In the genomic region with DNA sequence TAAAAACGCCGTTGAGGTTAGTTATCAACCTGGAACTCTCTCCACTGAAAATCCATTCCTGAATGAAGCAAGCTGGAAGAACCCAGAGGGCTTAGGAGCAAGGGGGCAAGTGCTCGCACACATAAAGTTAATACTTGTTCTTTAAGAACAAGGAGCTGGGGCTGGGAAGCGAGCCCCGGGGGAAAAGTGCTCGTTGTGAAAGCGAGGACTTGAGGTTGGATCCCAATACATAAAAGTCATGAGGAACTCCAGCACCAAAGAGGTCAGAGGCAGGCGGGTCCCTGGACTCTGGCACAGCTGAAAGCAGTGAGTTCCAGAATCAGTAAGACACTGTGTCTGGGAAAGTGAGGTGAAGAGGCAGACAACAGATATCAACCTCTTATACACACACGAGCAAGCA, we compare ENCODE assay signal across 19 mouse cellular contexts. TPM values are rescaled to one million over a fixed set of nuclear protein-coding genes. Genes with fewer than 3 reads are reported as not detected.
DNase-seq lines count a peak whose midpoint lies in the region; TF ChIP-seq lines count a peak whose summit lies in the region.
"Had no signal": no experiment of that assay in that cellular context is flagged by ENCODE, and none has a peak within 500 bp of the region (broad histone marks: within the 10 kb centered on the region; RNA-seq: fewer than 3 reads in every experiment).

No protein-coding gene starts in this region.

- intact Hi-C loops in gastrocnemius, adult 2 months (cut with DNase I), result no loop called here

- no peak overlapping the region for H3K4me3 ChIP-seq in gastrocnemius, adult 2 months
- H3K4me3 ChIP-seq: embryonic facial prominence, embryonic 10.5 days; forebrain, embryonic 10.5 days; heart, embryonic 10.5 days; hindbrain, embryonic 13.5 days had no signal

- peak overlapping the region; percentile 99 for H3K27ac ChIP-seq in gastrocnemius, adult 2 months
- H3K27ac ChIP-seq: embryonic facial prominence, embryonic 10.5 days; forebrain, embryonic 10.5 days; heart, embryonic 10.5 days; hindbrain, embryonic 13.5 days; hindbrain, postnatal 0 days had no signal

- TF ChIP-seq CTCF in gastrocnemius, adult 2 months (IDR thresholded peaks at IDR 0.05), result no peak

- DNase-seq in gastrocnemius, adult 2 months, result peak; percentile 60
- no peak for DNase-seq in gastrocnemius, postnatal 4 days (ENCODE audit: low spot score in 2 of 2)
- peak; percentile 67 for DNase-seq in adipocyte (ENCODE audit: low spot score)
- DNase-seq in adrenal gland, postnatal 14 days, result peak; percentile 61
- peak; percentile 58 for DNase-seq in fat pad, adult 2 months (ENCODE audit: extremely low read depth, low read depth, low spot score)
- DNase-seq in lung, postnatal 36 days, result no peak
- no peak for DNase-seq in layer of hippocampus, adult 18-20 months (ENCODE audit: low spot score in 2 of 2)
- DNase-seq: cerebellum, adult 2 months; cerebellum, postnatal 10 days; gastrocnemius, postnatal 10 days; heart, adult 18-20 months; heart, postnatal 10 days; heart, postnatal 4 days; kidney, adult 18-20 months had no signal

RNA-seq across cellular contexts. Expression of a gene that starts 4.9 kb away (rescaled TPM):
- 100 to 1,000 TPM; 378 to 400 TPM for total RNA-seq in gastrocnemius, adult 2 months (2021)
- total RNA-seq in gastrocnemius, postnatal 4 days (2021), result 100 to 1,000 TPM; 265 to 276 TPM
- total RNA-seq in adrenal gland, postnatal 14 days (2021), result 348 and 368 TPM in 2 replicates
- total RNA-seq in layer of hippocampus, adult 18-20 months (2021), result 100 to 1,000 TPM; 275 to 276 TPM

RNA-seq across cellular contexts. Expression of a gene that starts 46.3 kb away (rescaled TPM):
- total RNA-seq in gastrocnemius, adult 2 months (2021), result 10 to 100 TPM in 1 of 2 experiments, 1 to 10 TPM in 1; 9.7 to 20.6 TPM
- 10 to 100 TPM in 1 of 2 experiments, 1 to 10 TPM in 1; 8.2 to 10.6 TPM for total RNA-seq in gastrocnemius, postnatal 4 days (2021)
- total RNA-seq in adrenal gland, postnatal 14 days (2021), result 7.9 and 9.2 TPM in 2 replicates
- 1 to 10 TPM; 3.6 to 3.7 TPM for total RNA-seq in layer of hippocampus, adult 18-20 months (2021)

RNA-seq across cellular contexts. Expression of a gene that starts 48.7 kb away (rescaled TPM):
- total RNA-seq in gastrocnemius, adult 2 months (2021), result 10 to 100 TPM; 67.6 to 68.5 TPM
- total RNA-seq in gastrocnemius, postnatal 4 days (2021), result 100 to 1,000 TPM in 1 of 2 experiments, 10 to 100 TPM in 1; 99.9 to 112 TPM
- total RNA-seq in adrenal gland, postnatal 14 days (2021), result 94.0 and 100 TPM in 2 replicates
- 10 to 100 TPM; 58.1 to 59.3 TPM for total RNA-seq in layer of hippocampus, adult 18-20 months (2021)

RNA-seq across cellular contexts. Expression of a gene that starts 48.8 kb away (rescaled TPM):
- 1 to 10 TPM; 7.4 to 7.7 TPM for total RNA-seq in gastrocnemius, adult 2 months (2021)
- 10 to 100 TPM; 13.9 to 15.9 TPM for total RNA-seq in gastrocnemius, postnatal 4 days (2021)
- total RNA-seq in adrenal gland, postnatal 14 days (2021), result 19.9 and 23.5 TPM in 2 replicates
- 10 to 100 TPM; 26.2 to 29.4 TPM for total RNA-seq in layer of hippocampus, adult 18-20 months (2021)

Comparison
In these comparisons a context has a peak if more than half of its experiments do, and no peak if none do; other contexts are left out.
1. DNase-seq: peak in gastrocnemius, adult 2 months (single experiment), adipocyte (single experiment), adrenal gland, postnatal 14 days (single experiment) and fat pad, adult 2 months (single experiment); none in gastrocnemius, postnatal 4 days (0 of 2), lung, postnatal 36 days (single experiment) and layer of hippocampus, adult 18-20 months (0 of 2).